Mouse (Mus musculus) limb, embryonic 13.5 days (tissue): ENCODE measurements around the gene Tmpo. TPM values are rescaled to one million over a fixed set of nuclear protein-coding genes. Genes with fewer than 3 reads are reported as not detected.

Experiments used
- ATAC-seq: fragments of 200-750 bp; cut with Nextera tagmentation; 2 replicates; pipeline ENCODE4 v1.8.0; 2017; ENCODE audit warnings: low read depth, moderate number of reproducible peaks, moderate TSS enrichment; ENCODE audit not compliant: low FRiP score
- H3K27ac ChIP-seq: fragments of 300-500 bp; sonication (generic); 2 replicates; pipeline ENCODE4 v1.5.1; 2015; ENCODE audit warnings: inconsistent platforms, mild to moderate bottlenecking, moderate library complexity
- H3K27me3 ChIP-seq: fragments of 300-500 bp; sonication (generic); 2 replicates; pipeline ENCODE4 v1.6.1; 2015; ENCODE audit warnings: mild to moderate bottlenecking, inconsistent platforms
- H3K36me3 ChIP-seq: fragments of 300-500 bp; sonication (generic); 2 replicates; pipeline ENCODE4 v1.6.1; 2015; ENCODE audit warnings: inconsistent platforms, mild to moderate bottlenecking, moderate library complexity
- H3K4me1 ChIP-seq: fragments of 300-500 bp; sonication (generic); 2 replicates; pipeline ENCODE4 v1.6.1; 2015; ENCODE audit warnings: inconsistent platforms
- H3K4me2 ChIP-seq: fragments of 300-500 bp; sonication (generic); replicated peaks from 2 replicates; pipeline ENCODE4 v1.6.1; 2015; ENCODE audit warnings: inconsistent platforms, mild to moderate bottlenecking, moderate library complexity
- H3K4me3 ChIP-seq: fragments of 300-500 bp; sonication (generic); 2 replicates; pipeline ENCODE4 v1.5.1; 2015; ENCODE audit warnings: moderate library complexity, mild to moderate bottlenecking, inconsistent platforms
- H3K9ac ChIP-seq: fragments of 300-500 bp; sonication (generic); 2 replicates; pipeline ENCODE4 v1.6.1; 2015; ENCODE audit warnings: mild to moderate bottlenecking, inconsistent platforms
- H3K9me3 ChIP-seq: fragments of 300-500 bp; sonication (generic); 2 replicates; pipeline ENCODE4 v1.6.1; 2016; ENCODE audit warnings: inconsistent platforms
- WGBS: fragments of 180-500 bp; shearing (Covaris S2); methylation state at CpG from one replicate; pipeline ENCODE4 v1.1.7; 2015; 5-methylcytosine and 5-hydroxymethylcytosine counted together
- polyA plus RNA-seq: library from polyadenylated mRNA; unstranded; fragments of >200 nt; fragmentation: Nextera tagmentation; extraction: Ambion mirVana; gene quantifications from 2 replicates; pipeline ENCODE4 v1.2.1, GENCODE M21; 2015

Tmpo gene
- polyA plus RNA-seq, 1 experiment from 2014 or later = 273 TPM

- no peaks in the 10 kb centered on the region for H3K9me3 ChIP-seq
- H3K36me3 ChIP-seq = no peaks in the 10 kb centered on the region
- H3K4me2 ChIP-seq = peak overlapping the region; percentile 63
- WGBS = 27% methylated on average over 3 of the region's 3 CpGs
- H3K4me3 ChIP-seq = no peak overlapping the region
- H3K9ac ChIP-seq = peak overlapping the region; percentile 45; the same call in 1 of the 2 replicates
- H3K27ac ChIP-seq = peak overlapping the region; percentile 61
- no peak for ATAC-seq
- H3K27me3 ChIP-seq = no peaks in the 10 kb centered on the region
- peaks cover 32% of the 10 kb centered on the region for H3K4me1 ChIP-seq
Measured at GRCm38 (mm10) chr10:91183316-91183715, 2.2 kb upstream of the Tmpo start.

- Histone ChIP-seq H3K27me3 (no peaks in the 10 kb centered on the region), H3K4me3 (peak overlapping the region; percentile 51), H3K9me3 (no peaks in the 10 kb centered on the region), H3K36me3 (no peaks in the 10 kb centered on the region), H3K4me2 (peak overlapping the region; percentile 63), H3K27ac (peak overlapping the region; percentile 99), H3K9ac (peak overlapping the region; percentile 72), H3K4me1 (peaks cover 28% of the 10 kb centered on the region)
- no peak for ATAC-seq
- WGBS = 2% methylated on average over 16 of the region's 16 CpGs
Measured at GRCm38 (mm10) chr10:91182291-91182990, 1.3 kb upstream of the Tmpo start.

DNA sequence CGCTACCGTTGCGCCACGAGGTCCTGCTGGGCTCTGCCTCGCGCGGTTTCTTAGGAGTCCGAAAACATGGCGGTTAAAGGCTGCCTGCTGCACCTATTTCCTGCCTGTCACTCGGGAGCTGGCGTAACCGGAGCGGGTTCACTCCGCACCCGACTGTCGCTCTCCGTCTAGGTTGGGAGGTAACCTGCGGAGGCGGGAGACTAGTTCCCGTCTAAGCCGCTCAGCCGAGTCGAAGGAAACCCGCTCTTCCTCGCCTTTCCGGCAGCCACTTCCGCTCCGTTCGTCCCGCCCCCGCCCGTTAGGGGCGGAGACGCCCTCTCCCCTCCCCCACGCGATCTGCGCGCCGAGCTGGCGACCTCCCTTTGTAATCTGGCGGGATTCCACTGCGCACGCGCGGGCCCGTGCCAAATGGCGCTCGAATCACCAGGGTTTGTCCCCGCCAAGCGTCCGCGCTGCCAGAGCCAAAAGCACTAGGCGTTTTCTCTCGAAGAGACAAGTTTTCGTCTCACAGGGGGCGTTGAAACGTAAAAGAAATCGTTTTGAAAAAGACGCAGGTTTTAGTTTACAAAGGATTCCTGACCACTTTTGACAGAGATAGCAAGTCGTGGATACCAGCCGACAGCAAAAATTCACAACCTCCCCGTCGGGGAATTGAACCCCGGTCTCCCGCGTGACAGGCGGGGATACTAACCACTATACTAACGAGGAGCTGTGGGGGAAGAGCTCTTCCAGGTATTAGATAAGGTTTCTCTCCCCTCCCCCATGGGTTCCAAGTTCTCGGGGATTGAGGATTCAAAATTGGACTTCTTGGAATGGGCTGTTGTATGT lies 560 bp upstream of the Tmpo start:
- Histone ChIP-seq H3K27ac (peak overlapping the region; percentile 99), H3K9ac (peak overlapping the region; percentile 72), H3K36me3 (no peaks in the 10 kb centered on the region), H3K27me3 (no peaks in the 10 kb centered on the region), H3K4me1 (peaks cover 24% of the 10 kb centered on the region), H3K9me3 (no peaks in the 10 kb centered on the region), H3K4me3 (peak overlapping the region; percentile 51), H3K4me2 (peak overlapping the region; percentile 63)
- under 1% methylated on average over 69 of the region's 69 CpGs for WGBS
- ATAC-seq = peak; percentile 89

DNA sequence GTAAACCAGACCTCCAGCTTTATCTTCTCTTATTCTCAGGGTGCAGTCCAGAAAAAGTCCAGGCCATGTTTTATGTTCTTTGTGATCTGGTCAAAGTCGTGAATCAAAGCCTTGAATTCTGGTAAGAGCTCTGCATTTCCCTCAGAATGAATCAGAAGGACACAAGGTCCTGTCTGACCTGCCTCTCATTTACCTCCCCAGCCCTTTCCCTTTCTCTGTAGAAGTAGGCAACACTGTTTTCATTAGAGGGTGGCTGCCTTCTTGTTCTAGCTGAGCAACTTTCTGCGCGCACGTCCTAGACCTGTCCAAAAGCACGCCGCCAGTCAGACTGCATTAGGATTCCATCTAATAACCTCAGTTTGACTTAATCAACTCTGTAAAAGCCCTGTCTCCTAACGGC lies 814 bp downstream of the Tmpo start:
- Histone ChIP-seq H3K9me3 (no peaks in the 10 kb centered on the region), H3K4me3 (peak overlapping the region; percentile 51), H3K4me2 (peak overlapping the region; percentile 63), H3K27ac (peak overlapping the region; percentile 99), H3K36me3 (no peaks in the 10 kb centered on the region), H3K27me3 (no peaks in the 10 kb centered on the region), H3K4me1 (peaks cover 24% of the 10 kb centered on the region), H3K9ac (peak overlapping the region; percentile 72)
- 21% methylated on average over 7 of the region's 7 CpGs for WGBS
- no peak for ATAC-seq

DNA sequence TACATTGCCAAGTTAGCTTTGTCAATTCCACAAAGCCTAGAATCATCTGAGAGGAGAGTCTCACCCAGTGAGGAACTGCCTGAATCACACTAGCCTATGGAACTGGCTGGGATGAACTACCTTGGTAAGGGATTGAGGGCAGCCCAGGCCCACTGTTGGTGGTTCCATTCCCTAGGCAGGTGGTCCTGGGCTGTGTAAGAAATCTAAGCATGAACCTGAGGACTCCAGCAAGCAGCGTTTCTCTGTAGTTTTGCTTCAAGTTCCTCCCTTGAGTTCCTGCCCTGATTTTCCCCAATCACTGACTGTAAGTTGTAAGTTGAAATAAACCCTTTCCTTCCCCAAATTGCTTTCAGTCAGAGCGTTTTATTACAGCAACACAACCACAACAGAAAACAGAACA lies 1.3 kb downstream of the Tmpo start:
- Histone ChIP-seq H3K27me3 (no peaks in the 10 kb centered on the region), H3K4me1 (peaks cover 24% of the 10 kb centered on the region), H3K4me3 (peak overlapping the region; percentile 51; the same call in 1 of the 2 replicates), H3K36me3 (no peaks in the 10 kb centered on the region), H3K27ac (peak overlapping the region; percentile 99), H3K9me3 (no peaks in the 10 kb centered on the region), H3K9ac (peak overlapping the region; percentile 72; the same call in 1 of the 2 replicates), H3K4me2 (peak overlapping the region; percentile 63)
- no peak for ATAC-seq
- WGBS = 51% methylated on average over 2 of the region's 2 CpGs

GRCm38 (mm10) chr10:91177201-91177600 lies 3.9 kb downstream of the Tmpo start:
- H3K9ac ChIP-seq = no peak overlapping the region
- no peaks in the 10 kb centered on the region for H3K27me3 ChIP-seq
- no peak overlapping the region for H3K4me3 ChIP-seq
- H3K36me3 ChIP-seq = no peaks in the 10 kb centered on the region
- no peak overlapping the region for H3K27ac ChIP-seq
- 53% methylated on average over 3 of the region's 4 CpGs for WGBS
- H3K9me3 ChIP-seq = no peaks in the 10 kb centered on the region
- ATAC-seq = no peak
- H3K4me2 ChIP-seq = no peak overlapping the region
- H3K4me1 ChIP-seq = peaks cover 11% of the 10 kb centered on the region

DNA sequence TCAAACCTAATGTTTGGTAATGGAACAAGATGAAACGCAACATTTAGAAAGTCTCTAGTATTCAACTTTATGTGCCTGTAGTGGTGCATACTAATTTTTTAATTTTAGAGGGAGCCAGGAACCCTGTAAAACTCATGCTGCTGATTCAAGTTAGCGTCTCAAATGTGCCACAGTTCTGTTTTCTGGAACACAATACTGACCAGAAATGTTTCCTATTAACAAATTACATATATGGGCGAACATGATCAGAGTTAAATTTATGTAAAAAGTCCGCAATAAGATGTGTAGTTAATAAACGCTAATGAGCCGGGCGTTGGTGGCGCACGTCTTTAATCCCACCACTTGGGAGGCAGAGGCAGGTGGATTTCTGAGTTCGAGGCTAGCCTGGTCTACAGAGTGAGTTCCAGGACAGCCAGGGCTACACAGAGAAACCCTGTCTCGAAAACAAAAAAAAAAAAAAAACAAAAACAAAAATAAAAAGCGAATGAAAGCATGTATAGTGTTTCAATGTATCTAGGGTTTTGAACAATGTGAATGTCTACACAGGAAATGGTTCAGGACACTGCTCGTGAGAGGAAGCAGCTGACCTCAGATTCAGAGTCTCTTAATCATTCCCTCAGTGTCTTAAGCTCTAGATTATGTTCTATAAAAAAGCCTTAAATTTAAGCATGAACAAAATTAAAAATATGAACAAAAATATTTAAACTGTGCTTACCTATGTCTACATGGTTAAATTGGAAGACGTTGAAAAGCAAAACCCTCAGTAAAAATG lies 8.6 kb downstream of the Tmpo start:
- ATAC-seq = no peak
- peak overlapping the region; percentile 73 for H3K4me2 ChIP-seq
- peaks cover 19% of the 10 kb centered on the region for H3K4me1 ChIP-seq
- H3K36me3 ChIP-seq = no peaks in the 10 kb centered on the region
- no peaks in the 10 kb centered on the region for H3K27me3 ChIP-seq
- H3K4me3 ChIP-seq = peak overlapping the region; percentile 96
- 79% methylated on average over 14 of the region's 14 CpGs for WGBS
- H3K27ac ChIP-seq = peak overlapping the region; percentile 100
- H3K9me3 ChIP-seq = no peaks in the 10 kb centered on the region
- H3K9ac ChIP-seq = peak overlapping the region; percentile 100

GRCm38 (mm10) chr10:91171455-91172328 lies 9.4 kb downstream of the Tmpo start:
- peak; percentile 95 for ATAC-seq
- under 1% methylated on average over 68 of the region's 68 CpGs for WGBS
- Histone ChIP-seq H3K4me1 (peaks cover 26% of the 10 kb centered on the region), H3K9ac (peak overlapping the region; percentile 100), H3K4me3 (peak overlapping the region; percentile 96), H3K27ac (peak overlapping the region; percentile 100), H3K27me3 (no peaks in the 10 kb centered on the region), H3K9me3 (no peaks in the 10 kb centered on the region), H3K4me2 (peak overlapping the region; percentile 73), H3K36me3 (peaks cover 3% of the 10 kb centered on the region; the same call in 1 of the 2 replicates)

- peak overlapping the region; percentile 73 for H3K4me2 ChIP-seq
- H3K27me3 ChIP-seq = no peaks in the 10 kb centered on the region
- WGBS = under 1% methylated on average over 59 of the region's 59 CpGs
- peak overlapping the region; percentile 100 for H3K27ac ChIP-seq
- H3K4me3 ChIP-seq = peak overlapping the region; percentile 96
- peak; percentile 45 for ATAC-seq
- H3K9ac ChIP-seq = peak overlapping the region; percentile 100
- no peaks in the 10 kb centered on the region for H3K9me3 ChIP-seq
- H3K36me3 ChIP-seq = peaks cover 3% of the 10 kb centered on the region; the same call in 1 of the 2 replicates
- H3K4me1 ChIP-seq = peaks cover 26% of the 10 kb centered on the region
Measured at GRCm38 (mm10) chr10:91171041-91171440, 10.1 kb downstream of the Tmpo start.

GRCm38 (mm10) chr10:91170143-91170941 lies 10.8 kb downstream of the Tmpo start:
- Histone ChIP-seq H3K9me3 (no peaks in the 10 kb centered on the region), H3K4me2 (peak overlapping the region; percentile 73), H3K4me3 (peak overlapping the region; percentile 96), H3K27ac (peak overlapping the region; percentile 100), H3K4me1 (peaks cover 26% of the 10 kb centered on the region), H3K9ac (peak overlapping the region; percentile 100), H3K27me3 (no peaks in the 10 kb centered on the region), H3K36me3 (peaks cover 9% of the 10 kb centered on the region)
- WGBS = under 1% methylated on average over 50 of the region's 50 CpGs
- no peak; the same call in 1 of the 2 replicates for ATAC-seq
